Mouse (Mus musculus) embryo, embryonic 11 days (tissue): ENCODE data around the gene Gm9125.
"Not testable (repeated sequence)": the region's sequence is repeated elsewhere in the genome, so short reads cannot be mapped to it uniquely, and the experiment has no call there.

Source experiments
- DNase-seq: peaks from one replicate; pipeline ENCODE4 v3.0.0-alpha.2; 2015

The Gm9125 gene

DNA sequence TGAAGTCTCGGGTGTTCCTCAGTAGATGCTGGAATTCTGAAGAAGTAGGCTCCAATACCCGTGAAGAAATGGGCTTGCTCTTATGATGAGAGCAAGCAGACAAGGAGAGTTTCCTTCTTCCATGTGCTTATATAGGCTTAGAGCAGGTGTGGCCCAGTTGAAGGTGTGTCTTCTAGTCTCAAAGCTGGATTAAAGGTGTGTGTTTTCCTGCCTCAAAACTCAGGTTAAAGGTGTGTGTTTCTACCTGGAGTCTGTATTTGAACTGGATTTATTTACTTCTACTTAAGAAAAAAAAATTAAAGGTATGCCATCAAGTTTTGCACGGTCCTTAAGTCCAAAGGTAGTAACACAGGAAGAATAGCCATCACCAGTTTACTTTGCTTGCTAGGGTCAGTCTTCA is at the start of gene Gm9125:
TSS of gene Gm9125 (minus strand) at position 101 of the 400 bp plus-strand sequence.
- not testable (repeated sequence) for DNase-seq

DNA sequence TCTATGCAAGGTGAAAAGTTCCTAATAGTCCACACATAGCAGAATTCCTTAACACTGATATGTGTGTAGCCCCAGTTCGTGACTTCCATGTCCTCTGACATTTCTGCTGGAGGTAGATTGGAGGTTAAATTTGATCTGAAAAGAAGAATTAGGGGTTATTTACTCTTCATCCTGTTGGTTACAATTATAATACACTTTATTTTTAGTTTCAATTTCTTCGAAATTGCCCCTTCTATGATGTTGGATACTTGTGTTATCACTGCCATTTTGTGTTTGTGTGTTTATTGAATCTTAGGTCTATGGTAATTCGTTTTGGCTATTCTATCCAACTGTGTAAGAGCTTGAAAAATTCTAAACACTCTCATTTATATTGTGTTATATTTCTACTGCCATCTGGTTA is 17.9 kb upstream of the Gm9125 start, which contains the start of gene Gm10697:
TSS of gene Gm10697 (minus strand) at position 101 of the 400 bp plus-strand sequence.
- DNase-seq: not testable (repeated sequence)

DNA sequence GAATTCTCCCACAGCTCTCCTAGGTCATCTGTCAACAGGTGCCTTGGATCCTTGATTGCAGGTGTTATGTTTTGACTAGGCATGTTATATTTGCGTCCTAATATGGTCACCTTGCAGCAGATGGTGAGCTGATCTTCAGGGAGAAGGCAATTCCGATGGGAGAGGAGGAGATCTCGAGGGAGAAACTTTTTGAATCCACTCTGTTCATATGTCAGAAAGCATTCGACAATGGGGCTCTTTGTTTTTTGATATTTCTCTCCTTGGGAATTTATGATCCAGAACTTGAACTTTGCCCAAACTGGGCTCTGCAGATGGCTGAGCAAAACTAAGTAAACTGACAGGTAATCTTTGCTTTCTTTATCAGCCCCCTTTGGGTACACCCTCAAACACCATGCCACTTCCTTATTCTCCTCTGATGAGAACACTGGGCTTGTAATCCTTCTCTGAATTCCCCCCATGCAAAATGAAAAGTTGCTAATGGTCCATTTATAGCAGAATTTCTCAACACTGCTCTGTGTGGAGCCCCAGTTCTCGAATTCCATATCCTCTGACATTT is 5.0 kb downstream of the Gm9125 start:
- not testable (repeated sequence) for DNase-seq

DNA sequence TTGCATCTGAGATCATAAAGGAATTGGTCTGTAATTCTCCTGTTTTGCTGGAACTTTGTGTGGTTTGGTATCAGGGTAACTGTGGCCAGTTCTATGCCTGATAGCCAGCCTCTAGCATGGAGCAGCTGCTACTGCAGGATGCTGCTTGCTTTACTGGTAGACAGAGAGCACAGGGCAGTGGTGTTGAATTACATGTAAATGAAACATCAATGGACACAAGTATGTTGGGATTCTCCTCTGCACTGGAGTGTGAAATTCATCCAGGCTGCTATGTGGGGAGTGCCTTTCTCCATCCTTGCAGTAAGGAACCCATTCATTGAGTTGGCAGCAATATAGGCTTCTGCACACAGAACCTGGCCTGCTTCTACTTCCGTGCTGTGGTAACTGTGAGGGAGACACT is 16.4 kb downstream of the Gm9125 start:
- DNase-seq: not testable (repeated sequence)

DNA sequence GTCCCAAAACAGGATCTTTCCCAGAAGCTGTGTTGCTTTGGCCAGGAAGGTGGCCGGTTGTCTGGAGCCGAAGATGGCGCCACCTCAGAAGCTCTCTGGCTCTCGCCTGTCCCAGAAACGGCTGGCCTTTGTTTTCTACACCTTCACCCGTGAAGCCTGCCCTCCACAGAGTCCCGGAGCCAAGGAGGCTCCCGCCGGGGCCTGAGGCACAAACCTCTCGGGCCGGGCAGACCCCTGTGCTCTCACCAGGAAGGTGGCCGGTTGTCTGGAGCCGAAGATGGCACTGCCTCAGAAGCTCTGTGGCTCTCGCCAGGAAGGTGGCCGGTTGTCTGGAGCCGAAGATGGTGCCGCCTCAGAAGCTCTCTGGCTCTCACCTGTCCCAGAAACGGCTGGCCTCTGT is 20.3 kb downstream of the Gm9125 start:
- DNase-seq: not testable (repeated sequence)
